Mouse (Mus musculus) neutrophil, adult 5-6 weeks (primary cell): ENCODE data around the gene Extl2. TPM values are rescaled to one million over a fixed set of nuclear protein-coding genes. Genes with fewer than 3 reads are reported as not detected.

Experiments used
- ATAC-seq: fragments of 151-379, 151-347 bp; 2 replicates; pipeline ENCODE4 v1.8.0; 2017; ENCODE audit warnings: mild to moderate bottlenecking, moderate TSS enrichment; ENCODE audit not compliant: insufficient number of reproducible peaks, poor library complexity, low FRiP score, severe bottlenecking; ENCODE audit errors: extremely low read depth
- total RNA-seq: library from RNA; stranded (forward); fragments of 200-1000 nt; gene quantifications from 2 replicates; pipeline ENCODE4 v1.2.3, GENCODE M21; 2017

Gene Extl2
- total RNA-seq, result 1.6 and 3.4 TPM in 2 replicates

- peak; percentile 36 for ATAC-seq
These were observed at the start of gene Extl2, which contains the start of gene Slc30a7 for GRCm38 (mm10) chr3:116006978-116007940. Gene Extl2, plus strand, starts transcription at chr3:116007462. Gene Slc30a7, minus strand, starts transcription at chr3:116007406.

- no peak for ATAC-seq
These were observed 45.8 kb upstream of the Extl2 start for GRCm38 (mm10) chr3:115961311-115962027.

GRCm38 (mm10) chr3:115962028-115962415, 45.2 kb upstream of the Extl2 start:
- no peak for ATAC-seq

- ATAC-seq, result no peak
These were observed 43.7 kb upstream of the Extl2 start for GRCm38 (mm10) chr3:115963597-115963996.

GRCm38 (mm10) chr3:115964071-115964470, 43.2 kb upstream of the Extl2 start:
- ATAC-seq, result no peak

GRCm38 (mm10) chr3:115968745-115969530, 38.3 kb upstream of the Extl2 start:
- ATAC-seq, result no peak

- no peak for ATAC-seq
These were observed 36.0 kb upstream of the Extl2 start for GRCm38 (mm10) chr3:115971045-115971785.

- ATAC-seq, result no peak
These were observed 35.2 kb upstream of the Extl2 start for GRCm38 (mm10) chr3:115971891-115972646.

- ATAC-seq, result peak; percentile 48; the same call in 1 of the 2 replicates
These were observed 33.0 kb upstream of the Extl2 start for GRCm38 (mm10) chr3:115974228-115974627.

- ATAC-seq, result no peak
These were observed 32.3 kb upstream of the Extl2 start for GRCm38 (mm10) chr3:115974995-115975394.

GRCm38 (mm10) chr3:115979000-115979399, 28.3 kb upstream of the Extl2 start:
- ATAC-seq, result no peak

- ATAC-seq, result no peak
These were observed 24.0 kb upstream of the Extl2 start for GRCm38 (mm10) chr3:115983217-115983616.

GRCm38 (mm10) chr3:115984653-115985052, 22.6 kb upstream of the Extl2 start:
- no peak for ATAC-seq

- ATAC-seq, result 0 out of 2 replicates have a peak, but pooled peaks have one; percentile 33
These were observed 21.9 kb upstream of the Extl2 start for GRCm38 (mm10) chr3:115985183-115985892.

GRCm38 (mm10) chr3:115992103-115992502, 15.2 kb upstream of the Extl2 start:
- no peak for ATAC-seq

- ATAC-seq, result no peak
These were observed 14.7 kb upstream of the Extl2 start for GRCm38 (mm10) chr3:115992588-115992987.

GRCm38 (mm10) chr3:115993025-115993424, 14.2 kb upstream of the Extl2 start:
- no peak for ATAC-seq
